Mouse (Mus musculus) cortical plate, adult 2 months (tissue): ENCODE results near the gene Adap2.

Experiments
- CTCF ChIP-seq: fragments of 200-500 bp; IDR thresholded peaks from 2 replicates; pipeline ENCODE4 v1.5.1; 2011; ENCODE audit warnings: mild to moderate bottlenecking, control low read depth, low read length; ENCODE audit not compliant: insufficient read depth; ENCODE audit errors: extremely low read depth
- POLR2A ChIP-seq: fragments of 200-500 bp; IDR thresholded peaks from 2 replicates; pipeline ENCODE4 v1.6.1; 2011; ENCODE audit warnings: mild to moderate bottlenecking, low read length, control low read depth; ENCODE audit not compliant: insufficient read depth; ENCODE audit errors: extremely low read depth

GRCm38 (mm10) chr11:80137773-80138172 lies 16.1 kb upstream of the Adap2 start:
- no peak for TF ChIP-seq CTCF
- TF ChIP-seq POLR2A = no peak
